Mouse (Mus musculus): ENCODE data around the gene Cfap126. TPM values are rescaled to one million over a fixed set of nuclear protein-coding genes. Genes with fewer than 3 reads are reported as not detected.

The Cfap126 gene
- polyA plus RNA-seq, 1 experiment from 2014 or later = 32.2 TPM

GRCm38 (mm10) chr1:171149974-171150760 lies 36.4 kb downstream of the Cfap126 start, which contains the start of the genes Sdhc and Mpz:
Gene Sdhc, minus strand, starts transcription at chr1:171150603.
Gene Mpz, plus strand, starts transcription at chr1:171150711.
- 1% methylated on average over 30 of the region's 34 CpGs for WGBS
- ATAC-seq = peak; percentile 99
- DNase-seq (ENCODE audit: low spot score) = peak; percentile 97
- Histone ChIP-seq H3K4me1 (ENCODE audit: insufficient read depth, low read depth, low read length) (peaks cover 6% of the 10 kb centered on the region; the same call in 1 of the 2 replicates), H3K9ac (replicated peaks; ENCODE audit: low read depth) (peak within 1 kb of the TSS; percentile 83), H3K27ac (ENCODE audit: low read length) (peak within 1 kb of the TSS; percentile 71), H3K36me3 (ENCODE audit: insufficient read depth, low read length) (no peaks in the 10 kb centered on the region), H3K27me3 (replicated peaks; ENCODE audit: insufficient read depth, low read length) (no peaks in the 10 kb centered on the region), H3K4me3 (ENCODE audit: low read depth, low read length) (peak within 1 kb of the TSS; percentile 68), H3K9me3 (ENCODE audit: low read length) (no peaks in the 10 kb centered on the region), H3K4me2 (replicated peaks; ENCODE audit: low read depth, low read length) (peak within 1 kb of the TSS; percentile 73)
- no peak for TF ChIP-seq EP300 (IDR thresholded peaks at IDR 0.05)
- TF ChIP-seq CTCF (IDR thresholded peaks at IDR 0.05) = no peak

GRCm38 (mm10) chr1:171150838-171151391 lies 37.2 kb downstream of the Cfap126 start:
- Histone ChIP-seq H3K36me3 (ENCODE audit: insufficient read depth, low read length) (no peaks in the 10 kb centered on the region), H3K9ac (replicated peaks; ENCODE audit: low read depth) (peak overlapping the region; percentile 45; the same call in 1 of the 2 replicates), H3K27me3 (replicated peaks; ENCODE audit: insufficient read depth, low read length) (no peaks in the 10 kb centered on the region), H3K4me1 (ENCODE audit: insufficient read depth, low read depth, low read length) (peaks cover 6% of the 10 kb centered on the region; the same call in 1 of the 2 replicates), H3K4me2 (replicated peaks; ENCODE audit: low read depth, low read length) (peak overlapping the region; percentile 73), H3K4me3 (ENCODE audit: low read depth, low read length) (peak overlapping the region; percentile 68), H3K27ac (ENCODE audit: low read length) (peak overlapping the region; percentile 71), H3K9me3 (ENCODE audit: low read length) (no peaks in the 10 kb centered on the region)
- ATAC-seq (peak; percentile 40), DNase-seq (ENCODE audit: low spot score) (peak; percentile 50)
- WGBS = 5% methylated on average over 18 of the region's 18 CpGs
- TF ChIP-seq EP300 (IDR thresholded peaks at IDR 0.05) (peak; percentile 22; the same call in 1 of the 2 replicates), CTCF (IDR thresholded peaks at IDR 0.05) (no peak)

DNA sequence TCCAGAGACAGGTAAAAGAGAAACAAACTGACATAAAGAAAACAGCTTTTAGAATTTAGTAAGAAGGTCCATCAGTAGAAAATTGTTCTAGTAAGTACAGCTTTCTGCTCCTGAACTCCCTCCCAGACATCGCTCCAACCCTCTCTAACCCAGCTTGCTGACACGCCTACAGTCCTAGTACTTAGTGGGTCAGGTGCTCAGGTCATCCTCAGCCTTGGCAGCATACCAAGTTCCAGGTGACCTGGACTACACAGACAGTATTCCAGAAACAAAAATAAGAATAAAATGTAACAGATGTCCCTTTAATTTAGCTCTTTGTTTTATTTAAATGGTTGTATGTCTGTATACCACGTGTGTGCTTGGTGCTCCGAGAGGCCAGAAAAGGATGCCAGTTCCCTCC lies 38.2 kb downstream of the Cfap126 start:
- no peak overlapping the region for H3K9ac ChIP-seq (replicated peaks; ENCODE audit: low read depth)
- no peak overlapping the region for H3K4me3 ChIP-seq (ENCODE audit: low read depth, low read length)
- no peak overlapping the region for H3K4me2 ChIP-seq (replicated peaks; ENCODE audit: low read depth, low read length)
- H3K27ac ChIP-seq (ENCODE audit: low read length) = no peak overlapping the region
- no peaks in the 10 kb centered on the region for H3K36me3 ChIP-seq (ENCODE audit: insufficient read depth, low read length)
- 69% methylated on average over 4 of the region's 4 CpGs for WGBS
- TF ChIP-seq CTCF (IDR thresholded peaks at IDR 0.05) (no peak), EP300 (IDR thresholded peaks at IDR 0.05) (no peak)
- DNase-seq (ENCODE audit: low spot score) (no peak), ATAC-seq (no peak)
- H3K9me3 ChIP-seq (ENCODE audit: low read length) = no peaks in the 10 kb centered on the region
- no peaks in the 10 kb centered on the region for H3K27me3 ChIP-seq (replicated peaks; ENCODE audit: insufficient read depth, low read length)
- peaks cover 6% of the 10 kb centered on the region; the same call in 1 of the 2 replicates for H3K4me1 ChIP-seq (ENCODE audit: insufficient read depth, low read depth, low read length)

GRCm38 (mm10) chr1:171156644-171157043 lies 42.9 kb downstream of the Cfap126 start:
- Histone ChIP-seq H3K36me3 (ENCODE audit: insufficient read depth, low read length) (no peaks in the 10 kb centered on the region), H3K9me3 (ENCODE audit: low read length) (no peaks in the 10 kb centered on the region), H3K9ac (replicated peaks; ENCODE audit: low read depth) (no peak overlapping the region), H3K4me1 (ENCODE audit: insufficient read depth, low read depth, low read length) (no peaks in the 10 kb centered on the region), H3K4me2 (replicated peaks; ENCODE audit: low read depth, low read length) (no peak overlapping the region), H3K27me3 (replicated peaks; ENCODE audit: insufficient read depth, low read length) (0 out of 2 replicates have a peak, but pooled peaks cover 3% of the 10 kb centered on the region), H3K27ac (ENCODE audit: low read length) (no peak overlapping the region), H3K4me3 (ENCODE audit: low read depth, low read length) (no peak overlapping the region)
- TF ChIP-seq EP300 (IDR thresholded peaks at IDR 0.05) = no peak
- TF ChIP-seq CTCF (IDR thresholded peaks at IDR 0.05) = no peak
- ATAC-seq = no peak
- WGBS = 48% methylated on average over 3 of the region's 3 CpGs
- DNase-seq (ENCODE audit: low spot score) = no peak

GRCm38 (mm10) chr1:171157965-171158364 lies 44.2 kb downstream of the Cfap126 start:
- no peak for ATAC-seq

DNA sequence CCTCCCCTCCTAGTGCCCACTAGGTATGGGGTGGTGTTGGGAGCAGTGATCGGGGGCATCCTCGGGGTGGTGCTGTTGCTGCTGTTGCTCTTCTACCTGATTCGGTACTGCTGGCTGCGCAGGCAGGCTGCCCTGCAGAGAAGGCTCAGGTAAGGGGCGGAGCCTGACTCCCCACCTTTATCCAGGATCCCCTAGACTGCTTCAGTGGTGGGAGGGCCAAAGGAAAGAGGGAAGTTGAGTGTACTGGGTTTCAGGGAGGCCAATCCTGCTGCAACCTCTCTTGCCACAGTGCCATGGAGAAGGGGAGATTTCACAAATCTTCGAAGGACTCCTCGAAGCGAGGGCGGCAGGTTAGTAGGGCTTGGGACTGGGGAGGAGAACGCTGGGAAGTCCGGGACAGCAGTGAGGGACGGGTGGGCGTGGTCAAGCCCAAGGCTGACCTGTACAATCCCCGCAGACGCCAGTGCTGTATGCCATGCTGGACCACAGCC lies 45.8 kb downstream of the Cfap126 start:
- WGBS = 9% methylated on average over 15 of the region's 15 CpGs
- peak overlapping the region; percentile 4; the same call in 1 of the 2 replicates for H3K4me3 ChIP-seq (ENCODE audit: low read depth, low read length)

More at GRCm38 (mm10) chr1:171157965-171158364, 44.2 kb downstream of the Cfap126 start:
- Histone ChIP-seq H3K27me3 (replicated peaks; ENCODE audit: insufficient read depth, low read length) (0 out of 2 replicates have a peak, but pooled peaks cover 3% of the 10 kb centered on the region), H3K36me3 (ENCODE audit: insufficient read depth, low read length) (no peaks in the 10 kb centered on the region), H3K27ac (ENCODE audit: low read length) (no peak overlapping the region), H3K4me1 (ENCODE audit: insufficient read depth, low read depth, low read length) (no peaks in the 10 kb centered on the region), H3K9me3 (ENCODE audit: low read length) (no peaks in the 10 kb centered on the region), H3K9ac (replicated peaks; ENCODE audit: low read depth) (no peak overlapping the region), H3K4me3 (ENCODE audit: low read depth, low read length) (no peak overlapping the region), H3K4me2 (replicated peaks; ENCODE audit: low read depth, low read length) (no peak overlapping the region)
- TF ChIP-seq CTCF (IDR thresholded peaks at IDR 0.05) = no peak
- TF ChIP-seq EP300 (IDR thresholded peaks at IDR 0.05) = no peak
- DNase-seq (ENCODE audit: low spot score) = no peak

More for the DNA sequence above, 45.8 kb downstream of the Cfap126 start:
- H3K4me2 ChIP-seq (replicated peaks; ENCODE audit: low read depth, low read length) = peak overlapping the region; percentile 39
- no peaks in the 10 kb centered on the region for H3K36me3 ChIP-seq (ENCODE audit: insufficient read depth, low read length)
- TF ChIP-seq CTCF (IDR thresholded peaks at IDR 0.05) (peak; percentile 49), EP300 (IDR thresholded peaks at IDR 0.05) (no peak)
- DNase-seq (ENCODE audit: low spot score) (peak; percentile 43), ATAC-seq (peak; percentile 82)
- H3K27ac ChIP-seq (ENCODE audit: low read length) = no peak overlapping the region
- no peaks in the 10 kb centered on the region for H3K9me3 ChIP-seq (ENCODE audit: low read length)
- no peak overlapping the region for H3K9ac ChIP-seq (replicated peaks; ENCODE audit: low read depth)
- H3K4me1 ChIP-seq (ENCODE audit: insufficient read depth, low read depth, low read length) = no peaks in the 10 kb centered on the region
- H3K27me3 ChIP-seq (replicated peaks; ENCODE audit: insufficient read depth, low read length) = 0 out of 2 replicates have a peak, but pooled peaks cover 3% of the 10 kb centered on the region

Data from lung, postnatal 0 days (tissue).